Mouse (Mus musculus) liver, embryonic 14.5 days (tissue): ENCODE measurements at regions not wholly inside any gene's neighbourhood (a gene's known extent, or its start where the extent isn't known, plus 50 kb on each side); places are given as distances from the start of the nearest gene placed in this dataset.

Source experiments
- CTCF ChIP-seq: IDR thresholded peaks from 2 replicates; pipeline ENCODE4 v1.5.1; 2016; ENCODE audit warnings: antibody characterized with exemption, low read depth, control low read depth
- EP300 ChIP-seq: IDR thresholded peaks from 2 replicates; pipeline ENCODE4 v1.6.1; 2016; ENCODE audit warnings: antibody characterized with exemption, low read depth

DNA sequence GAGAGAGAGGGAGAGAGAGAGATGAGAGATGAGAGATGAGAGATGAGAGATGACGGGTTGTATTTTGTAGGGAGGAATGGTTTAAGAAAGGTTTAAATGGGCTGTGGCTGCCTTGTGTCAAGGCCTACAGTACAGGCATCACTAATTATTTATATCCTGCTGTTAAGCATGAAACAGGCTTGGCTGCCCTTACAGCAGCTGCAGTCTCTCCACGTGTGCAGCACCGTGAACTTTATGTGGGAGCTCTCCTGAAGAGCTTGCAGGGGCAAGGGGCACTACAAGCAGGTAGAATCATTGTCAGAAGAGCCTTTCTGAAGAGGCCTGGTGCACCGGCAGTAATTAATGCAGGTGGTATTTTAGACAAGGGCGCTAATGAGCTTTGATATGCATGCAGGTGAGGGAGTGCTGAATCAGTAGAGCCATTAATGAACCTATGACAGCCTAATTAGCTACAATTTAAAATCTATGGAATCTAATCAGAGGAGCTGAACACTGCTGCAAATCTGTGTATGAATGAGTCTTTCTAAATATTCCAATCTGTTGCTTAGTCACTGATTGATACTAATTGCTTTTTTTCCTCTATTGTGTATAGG is 886.7 kb downstream of the Nxph1 start:
- TF ChIP-seq CTCF (no peak), EP300 (no peak)
